Mouse (Mus musculus) brain, adult 10 weeks (tissue): ENCODE measurements around the gene Tmem179. TPM values are rescaled to one million over a fixed set of nuclear protein-coding genes. Genes with fewer than 3 reads are reported as not detected.

Experiments
- polyA plus RNA-seq: library from polyadenylated mRNA; stranded (reverse); fragments of 350-450 nt; fragmentation: Illumina TruSeq; extraction: RNeasy Lipid Tissue Mini Kit (QIAGEN cat#74804); gene quantifications from one replicate; pipeline ENCODE4 v1.2.3, GENCODE M21; 2015; ENCODE audit warnings: low read depth, low replicate concordance

Gene Tmem179
- 114 TPM for polyA plus RNA-seq

GRCm38 (mm10) chr12:112516697-112517337 is at the start of gene Tmem179:
Tmem179 (minus strand) TSS chr12:112516747.

GRCm38 (mm10) chr12:112489134-112489533 is 27.4 kb downstream of the Tmem179 start, which contains the start of gene A530016L24Rik:
A530016L24Rik (plus strand) TSS chr12:112489448.

Other genes with a start within 250 kb of the Tmem179 start
- not detected for gene A530016L24Rik, start 27.3 kb downstream of the Tmem179 start, polyA plus RNA-seq
- gene Inf2, start 72.0 kb upstream of the Tmem179 start, polyA plus RNA-seq = 124 TPM
- gene Adssl1, start 103.3 kb upstream of the Tmem179 start, polyA plus RNA-seq = 27.5 TPM
- 19.1 TPM for gene Siva1, start 127.9 kb upstream of the Tmem179 start, polyA plus RNA-seq
- gene Akt1, start 158.1 kb upstream of the Tmem179 start, polyA plus RNA-seq = 129 TPM
- 0.97 TPM for gene Zbtb42, start 162.1 kb upstream of the Tmem179 start, polyA plus RNA-seq
- 91.5 TPM for gene Cep170b, start 203.7 kb upstream of the Tmem179 start, polyA plus RNA-seq
- 9.5 TPM for gene Pld4, start 243.9 kb upstream of the Tmem179 start, polyA plus RNA-seq